Mouse (Mus musculus) erythroblast, embryonic 14.5 days (primary cell): ENCODE data around the gene Gabarapl2. TPM values are rescaled to one million over a fixed set of nuclear protein-coding genes. Genes with fewer than 3 reads are reported as not detected.
A peak's percentile ranks its signal among the peaks of the same experiment; 100 is the strongest.
"Not testable (repeated sequence)": the region's sequence is repeated elsewhere in the genome, so short reads cannot be mapped to it uniquely, and the experiment has no call there.

Source experiments
- H3K27me3 ChIP-seq: 2 replicates; pipeline ENCODE4 v1.6.1; 2012; ENCODE audit warnings: inconsistent platforms; ENCODE audit not compliant: control insufficient read depth
- H3K36me3 ChIP-seq: 2 replicates; pipeline ENCODE4 v1.6.1; 2012; ENCODE audit warnings: mild to moderate bottlenecking, inconsistent platforms; ENCODE audit not compliant: control insufficient read depth
- H3K4me1 ChIP-seq: 2 replicates; pipeline ENCODE4 v1.6.1; 2012; ENCODE audit warnings: inconsistent platforms; ENCODE audit not compliant: control insufficient read depth
- H3K4me3 ChIP-seq: replicated peaks from 2 replicates; pipeline ENCODE3; 2012; ENCODE audit warnings: moderate library complexity, mild to moderate bottlenecking, inconsistent platforms
- H3K9me3 ChIP-seq: 2 replicates; pipeline ENCODE4 v1.6.1; 2012; ENCODE audit warnings: low read length, inconsistent platforms, mixed read lengths; ENCODE audit not compliant: control insufficient read depth
- GATA1 ChIP-seq: IDR thresholded peaks from 2 replicates; pipeline ENCODE4 v1.6.1; 2012; ENCODE audit warnings: low read length, inconsistent platforms, mixed read lengths
- TAL1 ChIP-seq: IDR thresholded peaks from 3 replicates; pipeline ENCODE4 v1.6.1; 2012; ENCODE audit warnings: low read length, inconsistent platforms, mixed read lengths
- polyA plus RNA-seq: library from polyadenylated mRNA; stranded (reverse); fragments of >175 nt; gene quantifications from 2 replicates; pipeline ENCODE4 v1.2.3, GENCODE M21; 2012

The Gabarapl2 gene
- polyA plus RNA-seq, 1 experiment: 2.0 TPM

- Histone ChIP-seq H3K9me3 (no peaks in the 10 kb centered on the region), H3K4me3 (peak overlapping the region; percentile 83), H3K27me3 (no peaks in the 10 kb centered on the region), H3K4me1 (peaks cover 67% of the 10 kb centered on the region), H3K36me3 (peaks cover 12% of the 10 kb centered on the region)
- TF ChIP-seq TAL1 (no peak), GATA1 (no peak)
These were observed 7.7 kb upstream of the Gabarapl2 start for GRCm38 (mm10) chr8:111932580-111933336.

GRCm38 (mm10) chr8:111933348-111934076 lies 7.0 kb upstream of the Gabarapl2 start, which contains the start of gene Tmem231:
TSS of gene Tmem231 (minus strand) at chr8:111933881.
- H3K9me3 ChIP-seq: no peaks in the 10 kb centered on the region
- peaks cover 11% of the 10 kb centered on the region for H3K36me3 ChIP-seq
- peaks cover 63% of the 10 kb centered on the region for H3K4me1 ChIP-seq
- no peaks in the 10 kb centered on the region for H3K27me3 ChIP-seq
- TF ChIP-seq TAL1: no peak
- no peak for TF ChIP-seq GATA1
- H3K4me3 ChIP-seq: peak within 1 kb of the TSS; percentile 83

- Histone ChIP-seq H3K4me3 (peak overlapping the region; percentile 83), H3K9me3 (no peaks in the 10 kb centered on the region), H3K4me1 (peaks cover 63% of the 10 kb centered on the region), H3K27me3 (no peaks in the 10 kb centered on the region), H3K36me3 (peaks cover 8% of the 10 kb centered on the region)
- TF ChIP-seq GATA1 (no peak), TAL1 (no peak)
These were observed 6.3 kb upstream of the Gabarapl2 start for GRCm38 (mm10) chr8:111934201-111934600.

DNA sequence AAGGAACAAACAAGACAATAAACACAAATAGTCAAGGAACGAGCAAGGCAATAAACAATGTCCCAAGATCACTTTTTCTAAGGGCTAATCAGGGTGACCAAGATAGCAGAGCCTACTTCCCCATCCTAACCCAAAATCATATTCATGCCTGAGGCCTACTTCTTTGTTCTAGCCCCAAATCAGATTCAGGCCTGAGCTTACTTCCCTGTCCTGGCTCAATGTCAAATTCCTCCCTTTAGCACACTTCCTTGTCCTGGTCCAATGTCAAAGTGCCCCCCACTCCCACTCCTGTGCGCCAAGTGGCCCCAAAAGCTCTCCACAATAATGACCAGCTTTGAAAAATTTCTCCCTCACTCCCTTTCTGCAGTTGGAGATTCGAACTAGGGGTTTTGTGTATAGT lies 3.3 kb upstream of the Gabarapl2 start:
- Histone ChIP-seq H3K36me3 (peaks cover 10% of the 10 kb centered on the region), H3K4me3 (no peak overlapping the region), H3K9me3 (no peaks in the 10 kb centered on the region), H3K27me3 (no peaks in the 10 kb centered on the region), H3K4me1 (peaks cover 57% of the 10 kb centered on the region)
- TF ChIP-seq GATA1 (no peak), TAL1 (no peak)

DNA sequence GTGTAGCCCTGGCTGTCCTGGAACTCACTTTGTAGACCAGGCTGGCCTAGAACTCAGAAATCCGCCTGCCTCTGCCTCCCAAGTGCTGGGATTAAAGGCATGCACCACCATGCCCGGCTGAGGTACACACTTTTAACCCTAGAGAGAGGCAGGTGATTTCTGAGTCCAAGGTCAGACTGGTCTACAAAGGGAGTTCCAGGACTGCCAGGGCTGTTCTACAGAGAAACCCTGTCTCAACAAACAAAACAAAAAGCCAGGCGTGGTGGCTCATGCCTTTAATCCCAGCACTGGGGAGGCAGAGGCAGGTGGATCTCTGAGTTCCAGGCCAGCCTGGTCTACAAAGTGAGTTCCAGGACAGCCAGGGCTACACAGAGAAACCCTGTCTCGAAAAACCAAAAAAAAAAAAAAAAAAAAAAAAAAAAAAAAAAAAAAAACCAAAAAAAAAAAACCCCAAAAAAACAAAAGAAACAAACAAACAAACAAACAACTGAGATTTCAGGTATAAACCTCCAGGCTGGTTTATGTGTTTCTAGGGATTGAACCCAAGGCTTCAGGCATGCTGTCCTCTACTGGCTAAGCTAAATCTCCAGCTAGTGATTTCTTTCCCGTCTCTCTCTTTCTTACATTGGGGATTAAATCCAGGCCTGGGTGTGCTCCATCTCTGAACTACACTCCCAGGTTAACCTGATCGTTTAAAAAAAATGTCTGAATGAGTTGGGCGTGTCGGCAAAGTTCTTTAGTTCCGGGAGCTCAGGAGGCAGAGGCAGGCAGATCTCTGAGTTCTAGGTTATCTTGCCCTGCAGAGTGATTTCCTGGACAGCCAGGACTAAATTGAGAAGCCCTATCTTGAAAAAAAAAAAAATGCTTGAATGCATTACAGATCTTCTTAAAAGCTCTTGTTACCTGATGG lies 2.2 kb upstream of the Gabarapl2 start:
- H3K36me3 ChIP-seq: peaks cover 21% of the 10 kb centered on the region
- H3K4me1 ChIP-seq: peaks cover 53% of the 10 kb centered on the region
- not testable (repeated sequence) for H3K27me3 ChIP-seq, H3K4me3 ChIP-seq, H3K9me3 ChIP-seq

DNA sequence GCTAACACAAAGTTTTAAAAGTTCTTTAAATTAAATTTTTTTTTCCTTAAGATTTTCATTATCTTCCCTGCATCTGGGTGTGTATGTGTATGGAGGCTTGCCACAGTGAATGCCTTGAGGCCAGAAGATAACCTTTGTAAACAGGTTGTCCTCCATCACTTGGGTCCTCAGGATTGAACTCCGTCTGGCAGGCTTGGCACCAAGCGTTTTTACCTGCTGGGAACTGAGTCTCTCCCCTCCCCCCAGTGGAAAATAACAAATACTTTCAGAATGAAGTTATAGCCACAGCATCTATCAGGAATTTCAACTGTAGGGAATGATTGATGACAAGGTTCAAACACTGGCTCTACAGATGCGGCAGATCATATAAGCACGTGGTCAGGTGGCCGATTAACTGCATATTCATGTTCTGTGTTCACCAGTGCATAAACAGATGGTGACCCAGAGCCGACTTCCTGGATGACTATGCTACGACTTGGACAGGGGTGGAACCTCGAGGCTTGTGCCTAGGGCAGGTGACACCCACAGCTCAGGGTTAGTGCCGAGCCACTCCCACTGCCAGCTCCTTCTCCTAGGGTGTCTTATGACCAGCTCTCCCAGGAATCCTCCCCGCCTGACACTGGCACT lies 874 bp upstream of the Gabarapl2 start:
- TF ChIP-seq TAL1: no peak
- H3K9me3 ChIP-seq: no peaks in the 10 kb centered on the region
- peaks cover 48% of the 10 kb centered on the region for H3K4me1 ChIP-seq
- no peaks in the 10 kb centered on the region for H3K27me3 ChIP-seq
- H3K4me3 ChIP-seq: peak overlapping the region; percentile 90
- peaks cover 34% of the 10 kb centered on the region for H3K36me3 ChIP-seq

GRCm38 (mm10) chr8:111941101-111941454 lies 575 bp downstream of the Gabarapl2 start:
- H3K27me3 ChIP-seq: no peaks in the 10 kb centered on the region
- H3K4me3 ChIP-seq: peak overlapping the region; percentile 90
- H3K36me3 ChIP-seq: peaks cover 47% of the 10 kb centered on the region

DNA sequence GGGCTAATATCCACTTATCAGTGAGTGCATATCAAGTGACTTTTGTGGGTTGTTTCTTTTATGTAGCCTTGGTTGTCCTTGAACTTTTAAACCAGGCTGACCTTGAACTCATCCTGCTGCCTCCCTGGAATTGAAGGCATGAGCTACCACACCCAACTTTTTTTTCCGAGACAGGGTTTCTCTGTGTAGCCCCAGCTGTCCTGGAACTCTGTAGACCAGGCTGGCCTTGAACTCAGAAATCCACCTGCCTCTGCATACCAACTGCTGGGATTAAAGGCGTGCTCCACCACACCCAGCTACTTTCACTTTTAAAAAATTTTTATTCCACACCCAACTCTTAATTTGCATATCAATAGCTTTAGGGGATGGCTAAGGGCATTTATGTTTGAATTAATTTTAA lies 3.0 kb downstream of the Gabarapl2 start:
- TF ChIP-seq TAL1 (no peak), GATA1 (no peak)
- H3K4me3 ChIP-seq: no peak overlapping the region
- H3K36me3 ChIP-seq: peaks cover 71% of the 10 kb centered on the region
- H3K4me1 ChIP-seq: peaks cover 43% of the 10 kb centered on the region
- no peaks in the 10 kb centered on the region for H3K27me3 ChIP-seq
- H3K9me3 ChIP-seq: no peaks in the 10 kb centered on the region

More at GRCm38 (mm10) chr8:111941101-111941454, 575 bp downstream of the Gabarapl2 start:
- H3K9me3 ChIP-seq: no peaks in the 10 kb centered on the region
- H3K4me1 ChIP-seq: peaks cover 45% of the 10 kb centered on the region
- TF ChIP-seq GATA1 (no peak), TAL1 (no peak)
